Mouse (Mus musculus) liver, postnatal 0 days (tissue): ENCODE data around the gene Agpat3. TPM values are rescaled to one million over a fixed set of nuclear protein-coding genes. Genes with fewer than 3 reads are reported as not detected.

Experiments
- ATAC-seq: fragments of 200-750 bp; cut with Nextera tagmentation; 2 replicates; pipeline ENCODE4 v1.8.0; 2017; ENCODE audit warnings: mild to moderate bottlenecking, moderate library complexity
- DNase-seq: peaks from one replicate; pipeline ENCODE4 v3.0.0-alpha.2; 2016
- H3K27ac ChIP-seq: fragments of 300-500 bp; sonication (generic); 2 replicates; pipeline ENCODE4 v1.5.1; 2014; ENCODE audit warnings: antibody characterized with exemption, moderate library complexity, mild to moderate bottlenecking, low read depth
- H3K27me3 ChIP-seq: fragments of 300-500 bp; sonication (generic); 2 replicates; pipeline ENCODE4 v1.6.1; 2014; ENCODE audit warnings: low read length, control low read depth, mixed read lengths; ENCODE audit not compliant: insufficient read depth
- H3K36me3 ChIP-seq: fragments of 300-500 bp; sonication (generic); replicated peaks from 2 replicates; pipeline ENCODE4 v1.6.1; 2014; ENCODE audit warnings: mild to moderate bottlenecking, control low read depth, low read length, moderate library complexity, mixed read lengths; ENCODE audit not compliant: insufficient read depth
- H3K4me1 ChIP-seq: fragments of 300-500 bp; sonication (generic); 2 replicates; pipeline ENCODE4 v1.6.1; 2014; ENCODE audit warnings: antibody characterized with exemption, mild to moderate bottlenecking, control low read depth; ENCODE audit not compliant: insufficient read depth
- H3K4me2 ChIP-seq: fragments of 300-500 bp; sonication (generic); 2 replicates; pipeline ENCODE4 v1.6.1; 2014; ENCODE audit warnings: low read depth, mild to moderate bottlenecking, low read length, moderate library complexity, mixed read lengths
- H3K4me3 ChIP-seq: fragments of 300-500 bp; sonication (generic); 2 replicates; pipeline ENCODE4 v1.5.1; 2014; ENCODE audit warnings: low read depth, low read length
- H3K9ac ChIP-seq: fragments of 300-500 bp; sonication (generic); replicated peaks from 2 replicates; pipeline ENCODE4 v1.6.1; 2014; ENCODE audit warnings: mild to moderate bottlenecking, moderate library complexity
- H3K9me3 ChIP-seq: fragments of 300-500 bp; sonication (generic); 2 replicates; pipeline ENCODE4 v1.6.1; 2016; ENCODE audit warnings: mild to moderate bottlenecking, control low read depth, low read length, mixed read lengths
- CTCF ChIP-seq: sonication (generic); IDR thresholded peaks from 2 replicates; pipeline ENCODE4 v1.5.1; 2016; ENCODE audit warnings: antibody characterized with exemption, low read depth
- EP300 ChIP-seq: IDR thresholded peaks from 2 replicates; pipeline ENCODE4 v1.6.1; 2016; ENCODE audit warnings: antibody characterized with exemption, low read depth, mild to moderate bottlenecking
- WGBS: fragments of 180-500 bp; shearing (Covaris S2); extraction: QIAGEN DNeasy Blood & Tissue Kit; methylation state at CpG from one replicate; pipeline ENCODE4 v1.1.7; 2014; ENCODE audit not compliant: insufficient replicate concordance; 5-methylcytosine and 5-hydroxymethylcytosine counted together
- polyA plus RNA-seq: library from polyadenylated mRNA; unstranded; fragments of >200 nt; fragmentation: Nextera tagmentation; extraction: Ambion mirVana; gene quantifications from 2 replicates; pipeline ENCODE4 v1.2.1, GENCODE M21; 2015

The Agpat3 gene
- polyA plus RNA-seq, 1 experiment from 2014 or later, result 154 TPM

GRCm38 (mm10) chr10:78331577-78331976, 20.7 kb downstream of the Agpat3 start:
- Histone ChIP-seq H3K4me3 (no peak overlapping the region), H3K27me3 (no peaks in the 10 kb centered on the region), H3K36me3 (peaks cover 6% of the 10 kb centered on the region; the same call in 1 of the 2 replicates), H3K4me2 (no peak overlapping the region), H3K9ac (no peak overlapping the region), H3K4me1 (peaks cover 8% of the 10 kb centered on the region), H3K9me3 (no peaks in the 10 kb centered on the region), H3K27ac (no peak overlapping the region)
- TF ChIP-seq CTCF (no peak), EP300 (no peak)
- DNase-seq, result no peak
- no peak for ATAC-seq
- WGBS, result 49% methylated on average over 5 of the region's 5 CpGs

GRCm38 (mm10) chr10:78329305-78329704, 23.0 kb downstream of the Agpat3 start:
- H3K4me2 ChIP-seq, result no peak overlapping the region
- no peaks in the 10 kb centered on the region for H3K9me3 ChIP-seq
- no peak overlapping the region for H3K4me3 ChIP-seq
- H3K27ac ChIP-seq, result no peak overlapping the region
- TF ChIP-seq CTCF (no peak), EP300 (no peak)
- DNase-seq, result no peak
- no peak overlapping the region for H3K9ac ChIP-seq
- H3K4me1 ChIP-seq, result peaks cover 14% of the 10 kb centered on the region
- WGBS, result 68% methylated on average over 5 of the region's 5 CpGs
- no peaks in the 10 kb centered on the region for H3K27me3 ChIP-seq
- H3K36me3 ChIP-seq, result peaks cover 6% of the 10 kb centered on the region; the same call in 1 of the 2 replicates
- no peak for ATAC-seq

GRCm38 (mm10) chr10:78328011-78328575, 24.2 kb downstream of the Agpat3 start:
- no peak for ATAC-seq
- TF ChIP-seq EP300, result no peak
- no peak for TF ChIP-seq CTCF
- no peak for DNase-seq
- Histone ChIP-seq H3K27me3 (no peaks in the 10 kb centered on the region), H3K27ac (0 out of 2 replicates have a peak overlapping the region, but pooled peaks have one; percentile 11), H3K4me3 (no peak overlapping the region), H3K4me1 (peaks cover 22% of the 10 kb centered on the region), H3K9ac (no peak overlapping the region), H3K36me3 (peaks cover 6% of the 10 kb centered on the region; the same call in 1 of the 2 replicates), H3K4me2 (no peak overlapping the region), H3K9me3 (no peaks in the 10 kb centered on the region)
- 85% methylated on average over 2 of the region's 2 CpGs for WGBS

GRCm38 (mm10) chr10:78325916-78326647, 26.2 kb downstream of the Agpat3 start:
- peak; percentile 16; the same call in 1 of the 2 replicates for ATAC-seq
- no peaks in the 10 kb centered on the region for H3K27me3 ChIP-seq

GRCm38 (mm10) chr10:78324556-78325164, 27.6 kb downstream of the Agpat3 start:
- Histone ChIP-seq H3K27ac (0 out of 2 replicates have a peak overlapping the region, but pooled peaks have one; percentile 6), H3K9me3 (no peaks in the 10 kb centered on the region), H3K4me3 (no peak overlapping the region), H3K4me2 (no peak overlapping the region), H3K27me3 (no peaks in the 10 kb centered on the region), H3K4me1 (peaks cover 22% of the 10 kb centered on the region), H3K36me3 (peaks cover 6% of the 10 kb centered on the region; the same call in 1 of the 2 replicates), H3K9ac (0 out of 2 replicates have a peak overlapping the region, but pooled peaks have one; percentile 1)
- DNase-seq (no peak), ATAC-seq (peak; percentile 37; the same call in 1 of the 2 replicates)
- TF ChIP-seq CTCF, result 0 out of 2 replicates have a peak, but pooled peaks have one; percentile 7
- TF ChIP-seq EP300, result no peak
- WGBS, result 63% methylated on average over 6 of the region's 6 CpGs

More at GRCm38 (mm10) chr10:78325916-78326647, 26.2 kb downstream of the Agpat3 start:
- peaks cover 22% of the 10 kb centered on the region for H3K4me1 ChIP-seq
- H3K36me3 ChIP-seq, result peaks cover 6% of the 10 kb centered on the region; the same call in 1 of the 2 replicates
- H3K9ac ChIP-seq, result no peak overlapping the region
- H3K9me3 ChIP-seq, result no peaks in the 10 kb centered on the region
- TF ChIP-seq CTCF (no peak), EP300 (no peak)
- H3K4me2 ChIP-seq, result no peak overlapping the region
- 67% methylated on average over 8 of the region's 8 CpGs for WGBS
- DNase-seq, result no peak
- H3K27ac ChIP-seq, result no peak overlapping the region
- no peak overlapping the region for H3K4me3 ChIP-seq
